Mouse (Mus musculus) monocyte, adult 59 days (primary cell): Measurements from ENCODE around the gene Ipo9. TPM values are rescaled to one million over a fixed set of nuclear protein-coding genes. Genes with fewer than 3 reads are reported as not detected.

Source experiments
- total RNA-seq, 2 experiments: library from RNA; stranded (reverse); gene quantifications; one replicate each; pipeline ENCODE4 v1.2.4; 2023

Gene Ipo9
- total RNA-seq, result 10 to 100 TPM; 51.6 to 59.0 TPM

DNA sequence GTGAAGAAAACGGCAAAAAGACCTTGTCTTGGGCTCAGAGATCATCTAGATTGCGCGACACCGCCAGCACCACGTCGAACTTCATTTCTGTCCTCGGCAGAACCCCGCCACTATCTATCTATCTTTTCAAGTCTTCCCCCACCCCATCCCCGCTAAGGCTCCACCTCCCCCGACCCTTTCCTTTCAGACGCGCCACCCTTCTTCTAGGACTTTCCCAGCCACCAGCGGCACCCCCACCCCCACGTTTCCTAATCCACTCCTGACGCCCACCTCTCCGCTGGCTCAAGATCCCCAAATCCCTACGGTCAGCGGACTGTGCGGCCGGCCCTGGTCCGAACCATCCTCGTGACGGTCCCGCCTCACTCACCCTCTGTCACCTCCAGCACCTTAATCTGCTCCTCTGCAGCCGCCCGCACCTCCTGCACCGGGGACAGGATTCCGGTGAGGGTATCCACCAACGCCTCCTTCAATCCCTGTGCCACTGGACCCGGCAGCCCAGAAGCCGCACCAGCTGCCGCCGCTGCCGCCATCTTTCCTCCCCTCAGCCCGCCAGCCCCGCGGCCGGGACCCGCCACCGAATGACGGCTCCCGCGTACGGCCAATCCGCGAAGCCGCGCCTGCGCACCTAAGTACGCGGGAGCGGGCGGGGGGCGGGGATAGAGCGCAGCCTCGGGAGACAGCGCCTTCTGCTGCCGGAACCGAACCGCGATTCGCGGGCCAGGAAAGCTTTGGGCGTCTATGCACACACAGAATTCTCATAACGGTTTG, at the start of gene Ipo9:
Gene Ipo9 (minus strand): TSS at position 599 of the 768 bp plus-strand sequence.

GRCm38 (mm10) chr1:135374868-135375581, 55.3 kb downstream of the Ipo9 start, which contains the start of gene Shisa4:
Shisa4 (minus strand) TSS chr1:135375237.

Other genes with a start within 250 kb of the Ipo9 start
- not detected for gene Elf3, start 171.9 kb downstream of the Ipo9 start, total RNA-seq
- gene Rnpep, start 146.4 kb downstream of the Ipo9 start, total RNA-seq, result 100 to 1,000 TPM; 160 to 174 TPM
- gene Timm17a, start 116.7 kb downstream of the Ipo9 start, total RNA-seq, result 10 to 100 TPM; 36.8 to 37.1 TPM
- not detected for gene Lmod1, start 105.7 kb downstream of the Ipo9 start, total RNA-seq
- under 1 TPM in 1 of 2 experiments, not detected in 1; 0.76 TPM for gene Shisa4, start 55.3 kb downstream of the Ipo9 start, total RNA-seq
- gene Nav1, start 176.8 kb upstream of the Ipo9 start, total RNA-seq, result 100 to 1,000 TPM; 172 to 193 TPM